Mouse (Mus musculus) heart, postnatal 25 days (tissue): ENCODE measurements around the gene Kctd12. TPM values are rescaled to one million over a fixed set of nuclear protein-coding genes. Genes with fewer than 3 reads are reported as not detected.

Experiments used
- DNase-seq: peaks from one replicate; pipeline ENCODE4 v3.0.0; 2022; ENCODE audit warnings: low spot score
- intact Hi-C: fragments of 180-260 bp; cut with DNase I; formaldehyde crosslinking; loops from one replicate; pipeline ENCODE4 v1.15.1; 2025
- microRNA-seq: library from miRNA; unstranded; fragments of <30 nt; microRNA quantifications from one replicate; pipeline ENCODE4 v1.2.0, GENCODE M21; 2022
- total RNA-seq, 2 experiments: library from RNA; stranded (reverse); gene quantifications; 2 replicates each; pipeline ENCODE4 v1.2.3; 2021

The Kctd12 gene
- total RNA-seq, 2 experiments from 2014 or later, result 20.3 to 23.7 TPM

DNA sequence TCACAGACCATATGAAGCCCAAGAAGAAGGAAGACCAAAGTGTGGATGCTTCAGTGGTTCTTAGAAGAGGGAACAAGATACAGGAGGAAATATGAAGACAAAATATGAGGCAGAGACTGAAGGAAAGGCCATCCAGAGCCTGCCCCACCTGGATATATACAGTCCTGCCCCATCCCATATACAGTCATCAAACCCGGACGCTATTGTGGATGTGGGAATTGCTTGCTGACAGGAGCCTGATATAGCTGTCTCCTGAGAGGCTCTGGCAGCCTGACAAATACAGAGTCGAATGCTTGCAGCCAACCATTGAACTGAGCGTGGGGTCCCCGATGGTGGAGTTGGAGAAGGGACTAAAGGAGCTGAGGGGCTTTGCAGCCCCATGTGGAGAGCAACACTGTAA is 13.6 kb downstream of the Kctd12 start:
- intact Hi-C loops, result no loop called here
- no peak for DNase-seq

DNA sequence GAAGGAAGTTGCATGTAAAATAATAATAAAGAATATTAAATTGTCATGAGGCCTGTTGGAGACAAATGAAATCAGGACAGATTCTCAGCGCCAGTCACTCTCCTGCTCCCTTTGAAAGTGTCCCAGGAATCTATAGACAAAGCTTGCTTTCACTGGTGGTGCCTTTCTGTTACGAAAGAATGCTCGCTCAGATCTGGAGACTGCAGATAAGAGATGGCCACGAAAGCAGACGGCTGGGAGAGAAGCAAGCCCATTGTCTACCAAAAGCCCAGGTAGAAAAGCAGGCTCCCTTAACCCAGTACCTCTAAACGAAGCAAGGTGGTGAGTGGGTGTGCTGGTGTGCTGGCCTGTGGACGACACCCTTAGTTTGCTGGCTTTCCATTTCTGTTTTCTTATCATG is 16.2 kb downstream of the Kctd12 start:
- intact Hi-C loops, result no loop called here

GRCm38 (mm10) chr14:102965841-102966240 is 16.6 kb downstream of the Kctd12 start:
- no peak for DNase-seq
- intact Hi-C loops, result no loop called here

More for the DNA sequence above, 16.2 kb downstream of the Kctd12 start:
- no peak for DNase-seq

DNA sequence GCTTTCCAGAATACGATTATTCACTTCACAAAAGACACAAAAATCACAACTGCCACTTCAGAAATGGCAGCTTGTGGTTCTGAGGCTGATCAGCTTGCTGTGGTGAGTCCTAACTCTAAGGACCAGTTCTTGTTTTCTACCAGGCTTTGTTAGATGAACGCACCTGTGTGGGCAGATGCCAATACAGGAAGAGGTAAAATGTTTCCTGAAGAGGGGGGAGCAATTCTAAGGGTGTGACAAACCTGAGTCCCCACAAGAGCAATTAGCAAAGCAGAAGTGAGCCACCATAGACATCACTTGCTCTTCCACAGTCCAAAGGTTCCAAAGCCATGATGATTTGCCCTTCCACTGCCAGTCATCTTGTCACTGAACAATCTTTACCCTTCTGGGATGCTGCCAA is 20.4 kb downstream of the Kctd12 start:
- intact Hi-C loops, result no loop called here

DNA sequence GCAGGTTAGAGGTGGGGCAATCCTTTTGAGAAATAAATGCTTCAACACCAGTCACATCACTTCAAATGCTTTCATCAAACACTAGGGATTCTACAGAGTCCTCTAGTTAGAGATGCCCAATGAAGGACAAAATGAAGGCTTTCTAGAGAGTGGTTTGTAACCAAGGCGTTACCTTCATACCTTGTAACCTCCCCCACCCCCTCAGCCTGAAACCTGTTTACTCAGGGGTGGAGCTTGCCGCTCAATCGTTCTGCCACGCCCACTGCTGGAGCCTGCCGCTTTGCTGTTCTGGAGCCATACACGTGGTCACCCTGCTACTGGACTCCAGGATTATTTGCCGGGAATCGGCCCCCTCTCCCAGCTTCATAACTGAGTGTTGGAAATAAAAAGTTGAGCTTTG is 28.9 kb downstream of the Kctd12 start:
- intact Hi-C loops, result no loop called here
- DNase-seq, result no peak

More for the DNA sequence above, 20.4 kb downstream of the Kctd12 start:
- no peak for DNase-seq

DNA sequence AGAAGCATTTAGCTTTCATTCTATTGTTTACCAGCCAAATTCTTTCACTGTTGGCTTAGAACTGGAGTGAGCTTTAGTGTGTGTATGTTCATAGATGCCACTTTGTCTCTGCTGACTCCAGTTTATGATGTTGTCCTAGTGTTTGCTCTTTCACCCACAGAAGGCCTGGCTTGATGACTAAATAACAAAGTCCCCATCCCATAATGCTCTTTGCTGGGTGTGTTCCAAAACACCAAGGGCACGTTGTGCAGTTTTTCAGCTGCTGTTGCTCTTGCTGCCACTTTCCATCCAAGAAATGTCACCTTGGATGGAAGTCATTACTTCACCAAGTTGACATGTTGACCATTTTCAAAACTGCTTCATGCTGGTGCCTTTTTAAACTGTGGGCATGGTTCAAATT is 30.5 kb downstream of the Kctd12 start:
- intact Hi-C loops, result no loop called here
- no peak for DNase-seq

DNA sequence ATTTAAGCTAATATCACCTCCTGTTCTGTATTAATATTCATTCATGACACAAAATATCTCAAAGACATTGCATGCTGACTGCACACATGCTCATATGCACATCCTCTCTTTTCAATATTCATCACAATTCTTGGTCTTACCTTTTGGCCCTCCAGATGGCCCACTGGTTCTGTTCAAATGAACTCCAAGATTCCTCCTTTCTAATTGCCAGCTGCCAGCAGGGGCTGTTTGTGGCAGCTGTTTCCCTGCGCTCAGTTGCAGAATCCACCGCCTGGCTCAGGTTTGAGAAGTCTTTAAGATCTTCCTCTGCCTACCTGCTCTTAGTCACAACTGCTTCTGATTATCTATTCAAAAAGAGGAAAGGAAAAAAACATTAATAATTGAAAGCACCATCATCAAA is 34.6 kb downstream of the Kctd12 start:
- DNase-seq, result no peak
- intact Hi-C loops, result no loop called here

- intact Hi-C loops, result no loop called here
- no peak for DNase-seq
These were observed 40.1 kb downstream of the Kctd12 start for GRCm38 (mm10) chr14:102942222-102942843.

GRCm38 (mm10) chr14:102934878-102935277 is 47.6 kb downstream of the Kctd12 start:
- no peak for DNase-seq
- intact Hi-C loops, result no loop called here

DNA sequence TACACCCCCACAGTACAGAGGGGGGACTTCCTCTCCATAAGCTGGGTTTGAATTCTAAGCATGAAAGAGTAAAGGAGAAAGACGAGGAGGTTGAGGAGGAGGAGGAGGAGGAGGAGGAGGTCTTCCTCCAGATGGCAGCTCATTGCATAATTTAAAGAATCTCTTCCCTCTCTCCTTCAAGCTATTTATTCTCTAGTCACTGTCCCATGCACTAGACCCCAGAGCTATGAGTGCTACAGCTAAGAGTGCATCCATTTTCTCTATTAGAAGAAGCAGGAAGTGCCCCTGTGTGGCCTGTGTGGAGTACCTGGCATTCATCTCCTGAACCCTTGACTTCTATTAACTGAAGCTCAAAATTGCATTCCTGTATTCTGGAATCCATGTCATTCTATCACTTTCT is 51.5 kb downstream of the Kctd12 start:
- no peak for DNase-seq
- intact Hi-C loops, result no loop called here

DNA sequence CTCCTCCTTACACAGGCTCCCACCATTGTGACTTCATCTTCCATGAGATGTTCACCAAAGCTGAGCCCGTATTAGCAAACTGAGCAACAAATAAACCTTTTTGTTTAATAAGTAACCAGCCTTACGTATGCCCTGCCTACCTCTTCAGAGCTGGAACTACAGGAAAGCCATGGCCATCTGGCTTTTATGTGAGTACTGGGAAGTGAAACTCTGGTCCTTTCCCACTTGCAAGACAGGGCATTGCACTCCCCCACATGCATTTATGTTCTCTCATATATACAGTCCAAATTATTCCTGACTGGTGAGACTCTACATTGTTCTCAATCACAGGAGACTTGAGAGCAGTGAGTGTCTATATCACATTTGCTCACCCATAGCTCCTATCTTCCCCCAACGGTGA is 52.9 kb downstream of the Kctd12 start:
- no peak for DNase-seq
- intact Hi-C loops, result loop anchor here (10.0 kb wide), 1 partner anchor 45 kb away; no protein-coding TSS in a partner anchor

DNA sequence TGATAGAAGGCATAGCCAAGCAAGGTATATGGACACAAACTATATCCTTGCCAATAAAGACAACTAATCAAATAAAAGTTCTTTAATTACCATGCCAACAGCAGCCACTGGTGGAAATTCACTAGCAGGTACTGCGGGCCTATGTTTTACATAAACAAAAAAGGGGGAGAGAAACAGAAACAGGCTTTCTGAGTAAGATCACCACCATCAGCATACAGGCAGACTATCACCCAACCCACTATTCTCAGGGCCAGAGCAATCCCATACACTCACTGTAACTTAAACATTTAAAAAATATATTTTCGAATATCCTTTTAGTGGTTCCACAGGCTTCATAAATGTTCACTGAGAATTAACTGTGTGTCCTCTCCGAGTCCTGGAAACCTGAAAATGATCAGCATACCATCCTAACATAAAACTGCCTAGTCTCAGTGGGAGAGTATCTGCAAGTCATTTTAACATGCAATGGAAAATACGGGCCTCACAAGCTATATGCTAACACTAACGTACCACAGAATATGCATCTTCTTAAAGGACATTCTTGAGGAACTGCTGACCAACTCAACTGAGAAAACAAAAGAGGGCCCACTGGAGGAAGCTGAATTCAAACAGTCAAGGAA is 54.5 kb downstream of the Kctd12 start:
- intact Hi-C loops, result loop anchor here (10.0 kb wide), 1 partner anchor 47 kb away; no protein-coding TSS in a partner anchor
- no peak for DNase-seq

Small RNAs within 50 kb of the gene (microRNA-seq; reads per million reads assigned to microRNA genes)
- gene Mir5130, result 6.9 reads per million, percentile 19 among the genes with 10 or more reads in this experiment

Other genes starting within 250 kb of the Kctd12 start
- gene Acod1, start 64.3 kb upstream of the Kctd12 start, total RNA-seq, result not detected
- gene Cln5, start 87.6 kb upstream of the Kctd12 start, total RNA-seq, result 10 to 100 TPM; 17.1 to 18.7 TPM
- 10 to 100 TPM; 53.9 to 55.5 TPM for gene Fbxl3, start 116.9 kb upstream of the Kctd12 start, total RNA-seq